Mouse (Mus musculus): Measurements from ENCODE around the gene Cnn1.

Cnn1 gene

DNA sequence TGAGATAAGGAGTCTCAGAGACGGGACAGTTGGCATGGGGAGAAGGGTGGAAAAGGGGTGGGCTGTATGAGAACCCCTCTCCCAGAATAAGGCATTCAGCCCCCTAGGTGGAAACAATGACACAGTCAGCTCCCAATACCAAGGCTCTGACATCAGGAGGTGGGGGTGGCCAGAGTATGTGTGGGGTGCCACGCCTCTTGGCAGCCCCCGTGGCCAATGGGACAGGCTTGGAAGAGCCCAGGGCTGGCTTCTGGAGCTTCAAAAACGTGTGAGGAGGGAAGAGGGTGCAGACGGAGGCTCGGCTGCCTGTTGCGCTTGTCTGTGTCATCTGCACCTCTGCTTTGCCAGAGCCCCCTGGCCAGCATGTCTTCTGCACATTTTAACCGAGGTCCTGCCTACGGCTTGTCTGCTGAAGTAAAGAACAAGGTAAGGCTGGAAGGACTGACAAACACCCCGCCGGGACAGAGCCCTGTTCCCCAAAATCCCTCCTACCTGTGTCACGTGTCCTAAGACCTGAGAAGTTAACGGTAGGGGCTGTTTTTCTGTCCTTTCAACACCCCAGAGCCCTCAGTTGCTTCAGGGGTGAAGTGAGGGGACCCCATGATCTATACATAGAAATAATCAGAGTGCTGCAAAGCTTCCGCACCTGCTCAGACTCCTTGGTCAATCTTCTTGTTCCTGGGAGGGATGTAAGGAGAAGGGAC is at the start of gene Cnn1:
TSS of gene Cnn1 (plus strand) at position 224 of the 704 bp plus-strand sequence.
- no peak for DNase-seq (ENCODE audit: extremely low spot score, low read depth, low spot score)

DNA sequence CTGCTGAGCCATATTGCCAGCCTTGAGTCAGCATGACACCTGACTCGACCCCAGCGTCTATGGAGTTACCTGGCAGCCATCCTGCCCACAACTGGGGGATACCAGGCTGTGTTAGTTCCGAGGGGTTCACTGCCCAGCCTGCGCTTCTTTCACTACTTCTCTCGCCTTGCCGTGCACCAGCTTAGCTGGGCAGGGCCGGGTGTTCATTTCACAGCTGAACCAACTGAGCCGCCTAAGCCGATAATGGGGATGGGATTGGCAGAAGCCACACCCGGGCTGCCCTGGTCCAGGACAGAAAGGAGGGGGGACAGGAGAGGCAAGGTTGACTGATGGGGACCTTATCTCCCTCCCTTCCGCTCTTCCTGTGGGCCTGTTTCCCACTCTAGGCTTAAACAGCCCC is 49.7 kb upstream of the Cnn1 start:
- DNase-seq (ENCODE audit: extremely low spot score, low read depth, low spot score), result no peak

DNA sequence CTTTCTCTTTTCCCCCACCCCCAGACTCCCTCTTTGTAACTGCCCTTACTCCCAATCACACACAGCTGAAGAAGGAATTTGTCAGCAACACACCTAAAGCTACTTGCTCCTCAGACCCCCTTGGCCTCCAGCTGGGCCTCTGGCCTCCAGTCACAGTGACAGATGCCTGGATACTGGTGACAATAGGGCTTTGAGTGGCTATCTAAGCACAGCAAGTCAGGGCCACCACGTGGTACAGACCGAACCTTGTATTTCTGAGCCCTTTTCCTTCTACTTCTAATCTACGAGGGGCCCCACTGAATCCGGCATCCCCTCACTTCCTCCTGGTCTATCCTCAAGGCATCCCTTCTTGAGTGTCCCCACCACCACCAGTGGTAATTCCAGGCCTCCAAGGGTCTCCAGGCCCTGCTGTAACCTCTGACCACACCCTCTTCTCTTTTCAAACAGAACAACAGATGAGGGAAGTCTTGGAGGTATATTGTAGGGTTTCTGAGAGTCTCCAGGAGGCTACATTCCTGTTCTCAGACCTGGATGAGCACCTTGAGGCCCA is 49.2 kb upstream of the Cnn1 start:
- DNase-seq (ENCODE audit: extremely low spot score, low read depth, low spot score), result no peak

DNA sequence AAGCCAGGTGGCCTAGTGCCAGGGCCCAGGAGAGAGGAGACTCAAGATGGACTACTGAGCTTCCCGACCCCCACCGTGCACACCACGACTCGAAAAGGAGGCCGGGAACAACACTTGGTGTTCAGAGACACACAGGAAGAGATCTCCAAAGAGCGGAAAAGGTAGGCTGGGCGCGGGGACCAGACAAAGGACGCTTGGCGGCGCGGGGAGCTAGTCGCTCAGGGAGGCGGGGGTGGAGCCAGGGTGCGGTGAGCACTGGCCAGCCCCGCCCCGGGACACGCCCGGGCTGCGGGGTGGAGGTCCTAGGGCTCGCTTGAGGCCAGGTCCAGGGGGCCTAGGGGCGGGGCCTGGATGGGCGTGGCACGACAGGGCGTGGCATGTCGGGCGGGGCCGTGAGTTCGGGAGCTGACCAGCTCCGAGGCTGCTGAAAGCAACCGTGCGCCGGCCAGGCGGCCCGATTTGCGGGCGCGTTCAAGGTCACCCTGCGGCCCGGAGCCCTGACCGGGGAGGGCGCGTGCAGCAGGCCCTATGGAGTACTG is 48.6 kb upstream of the Cnn1 start:
- DNase-seq (ENCODE audit: extremely low spot score, low read depth, low spot score), result no peak

DNA sequence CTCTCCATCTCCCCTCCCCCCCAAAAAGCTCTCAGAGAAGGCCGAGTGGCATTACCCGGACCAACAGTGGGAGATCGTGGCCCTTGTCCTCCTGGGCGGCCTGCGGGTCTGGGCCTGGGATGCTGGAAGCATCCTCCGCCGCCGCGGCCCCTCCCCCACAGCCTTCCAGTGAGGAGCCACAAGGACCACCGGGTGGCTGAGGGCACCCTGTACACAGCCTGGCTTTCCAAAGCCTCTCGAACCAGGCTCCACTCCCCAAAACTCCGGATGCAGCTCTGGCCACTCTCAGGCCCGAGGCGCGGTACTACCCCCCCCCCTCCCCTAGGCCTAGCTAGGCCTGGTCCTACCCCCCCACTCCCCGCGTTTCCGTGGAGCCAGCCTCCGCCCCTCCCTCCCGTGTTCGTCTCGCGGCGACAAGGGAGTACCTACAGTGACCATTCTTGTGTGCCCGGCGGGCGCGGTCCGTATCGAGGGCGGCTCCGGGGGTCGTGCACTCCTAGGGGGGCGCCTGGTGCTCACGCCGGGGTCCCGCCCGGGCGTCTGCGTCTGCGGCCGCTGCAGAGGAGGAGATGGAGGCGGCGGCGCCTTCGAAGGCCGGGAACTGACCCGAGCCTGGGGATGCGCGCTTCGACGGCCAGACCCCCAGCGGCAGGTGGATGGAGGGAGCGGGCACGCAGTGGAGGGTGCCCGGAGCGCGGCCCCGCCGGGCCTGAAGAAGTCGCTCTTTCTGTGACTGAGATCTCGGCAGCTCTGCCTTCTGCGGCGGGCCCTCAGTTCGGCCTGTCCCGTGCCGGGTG is 47.7 kb upstream of the Cnn1 start:
- DNase-seq (ENCODE audit: extremely low spot score, low read depth, low spot score), result no peak

DNA sequence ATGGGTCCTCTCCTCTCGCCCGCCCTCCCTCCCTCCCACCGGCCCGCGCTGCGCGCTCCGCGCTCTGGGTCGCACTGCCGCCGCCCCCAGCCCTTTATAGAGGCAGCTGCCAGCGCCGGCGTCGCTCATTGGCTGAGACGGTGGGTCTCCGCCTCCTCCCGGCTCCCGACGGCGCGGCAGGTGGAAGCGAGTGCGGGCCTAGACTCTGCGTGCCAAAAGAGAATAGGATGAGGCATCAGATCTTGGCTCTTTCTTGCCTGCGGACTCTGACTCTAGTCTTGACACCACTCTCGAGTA is 47.1 kb upstream of the Cnn1 start, which contains the start of gene Elavl3:
TSS of gene Elavl3 (minus strand) at position 66 of the 297 bp plus-strand sequence.
- no peak for DNase-seq (ENCODE audit: extremely low spot score, low read depth, low spot score)

DNA sequence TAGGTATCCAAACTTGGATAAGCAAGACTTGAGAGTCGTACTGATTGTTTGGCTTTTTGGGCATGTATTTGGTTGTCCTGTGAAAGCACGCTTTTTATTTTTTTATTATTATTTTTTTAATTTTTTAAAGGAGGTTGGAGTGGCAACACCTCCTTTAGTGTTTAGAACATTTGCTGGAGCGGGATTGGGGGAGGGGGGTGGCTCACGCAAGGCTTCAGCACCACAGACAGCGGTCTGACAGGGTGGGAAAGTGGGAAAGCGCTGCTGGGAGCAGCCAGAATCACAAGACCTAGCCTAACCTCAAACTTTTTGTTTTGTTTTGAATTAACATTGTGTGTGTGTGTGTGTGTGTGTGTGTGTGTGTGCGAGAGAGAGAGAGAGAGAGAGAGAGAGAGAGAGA is 45.4 kb upstream of the Cnn1 start:
- no peak for DNase-seq (ENCODE audit: extremely low spot score, low read depth, low spot score)

DNA sequence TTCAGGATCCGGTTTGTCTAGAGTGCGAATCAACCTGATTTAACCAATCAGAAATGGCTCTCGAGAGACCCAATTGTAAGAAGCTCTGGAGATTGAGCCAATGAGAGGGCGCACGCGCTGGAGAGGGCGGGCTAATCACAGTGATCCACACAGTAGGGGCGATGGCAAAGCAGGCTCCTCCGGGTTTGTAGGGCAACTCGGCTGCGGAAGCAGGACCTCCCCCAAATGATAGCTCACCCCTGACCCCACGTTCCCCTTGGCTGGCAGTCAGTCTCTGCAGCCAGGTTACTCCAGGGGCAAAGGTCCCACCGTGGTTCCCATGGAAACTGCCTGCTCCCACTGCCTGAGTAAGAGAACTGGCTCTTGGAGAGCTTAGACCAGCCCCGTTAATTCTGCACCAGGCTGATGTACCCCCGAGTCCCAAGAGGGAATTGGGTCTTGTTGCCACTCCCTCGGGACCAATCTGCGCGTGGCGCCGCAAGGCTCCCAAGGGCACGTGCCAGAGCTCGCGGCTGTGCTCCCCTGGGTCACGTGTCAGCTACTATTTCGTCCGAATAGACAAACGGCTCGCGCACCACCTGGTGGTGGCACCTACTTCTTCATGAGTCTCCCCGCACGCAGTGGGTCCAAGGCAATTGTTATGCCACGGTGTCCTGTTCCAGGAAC is 44.5 kb upstream of the Cnn1 start:
- no peak for DNase-seq (ENCODE audit: extremely low spot score, low read depth, low spot score)

DNA sequence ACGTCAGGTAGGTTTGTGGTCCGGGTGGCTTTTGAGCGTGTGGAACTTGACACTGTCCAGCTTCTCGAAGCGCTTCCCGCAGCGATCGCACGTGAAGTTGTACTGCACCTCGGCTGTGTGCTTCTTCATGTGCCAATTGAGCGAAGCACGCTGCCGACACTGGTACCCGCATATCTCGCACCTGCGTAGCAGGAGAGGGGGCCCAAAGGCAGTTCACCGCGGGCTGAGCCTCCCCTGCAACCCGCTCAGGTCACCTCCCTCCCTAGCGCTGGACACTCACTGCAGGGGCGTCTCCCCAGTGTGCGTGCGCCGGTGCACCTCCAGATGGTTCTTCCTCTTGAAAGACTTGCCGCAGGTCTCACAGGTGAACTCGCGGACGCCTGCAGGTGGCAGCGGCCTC is 43.3 kb upstream of the Cnn1 start:
- DNase-seq (ENCODE audit: extremely low spot score, low read depth, low spot score), result no peak

DNA sequence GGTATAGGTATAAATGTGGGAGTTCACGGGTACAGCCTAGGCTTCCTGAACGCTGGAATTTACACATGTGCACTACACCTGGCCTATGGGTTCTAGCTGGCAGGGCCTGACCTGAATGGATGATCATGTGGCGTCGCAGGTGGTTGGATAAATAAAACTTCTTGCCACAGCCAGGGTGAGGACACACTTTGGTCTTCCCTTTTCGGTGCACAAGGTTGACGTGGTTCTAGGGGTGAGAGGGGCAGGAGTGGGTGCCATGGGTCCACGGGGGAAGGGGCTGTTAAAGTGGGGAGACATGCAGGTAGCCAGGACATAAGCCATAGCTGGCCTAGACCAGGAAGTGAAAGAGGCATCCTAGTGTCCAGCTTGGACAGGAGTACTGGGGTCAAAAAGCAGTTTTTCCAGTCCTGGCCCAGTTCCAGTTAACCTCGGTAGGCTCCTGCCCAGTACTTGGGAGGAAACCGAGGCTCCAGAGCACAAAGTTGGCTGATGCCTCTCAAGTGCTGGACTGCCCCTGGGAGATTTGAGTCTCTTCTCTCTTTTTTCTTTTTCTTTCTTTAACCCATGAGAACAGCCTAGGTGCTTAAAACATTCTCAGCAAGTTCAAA is 42.6 kb upstream of the Cnn1 start:
- DNase-seq (ENCODE audit: extremely low spot score, low read depth, low spot score), result no peak

DNA sequence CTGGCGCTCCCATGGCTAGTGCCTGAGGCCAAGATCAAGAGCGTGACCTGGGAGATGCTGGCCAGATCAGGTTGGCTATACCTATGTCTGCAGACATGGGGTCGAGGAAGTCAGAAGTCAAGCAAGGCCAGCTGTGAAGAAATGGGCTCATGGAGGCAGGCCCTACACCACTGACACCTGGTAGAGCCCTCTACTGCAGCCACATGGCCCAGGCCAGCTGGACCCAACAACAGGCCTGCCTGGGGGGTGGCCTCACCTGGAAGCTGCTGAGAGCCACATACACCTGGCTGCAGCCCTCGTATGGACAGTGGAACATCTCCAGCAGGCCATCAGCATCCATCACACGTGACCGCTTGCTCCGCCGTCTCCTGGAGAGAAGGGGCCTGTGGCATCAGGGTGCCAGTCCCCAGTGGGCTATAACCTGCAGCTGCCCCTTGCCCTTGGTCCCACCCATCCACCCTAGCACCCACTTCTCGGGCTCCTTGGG is 41.9 kb upstream of the Cnn1 start:
- no peak for DNase-seq (ENCODE audit: extremely low spot score, low read depth, low spot score)

DNA sequence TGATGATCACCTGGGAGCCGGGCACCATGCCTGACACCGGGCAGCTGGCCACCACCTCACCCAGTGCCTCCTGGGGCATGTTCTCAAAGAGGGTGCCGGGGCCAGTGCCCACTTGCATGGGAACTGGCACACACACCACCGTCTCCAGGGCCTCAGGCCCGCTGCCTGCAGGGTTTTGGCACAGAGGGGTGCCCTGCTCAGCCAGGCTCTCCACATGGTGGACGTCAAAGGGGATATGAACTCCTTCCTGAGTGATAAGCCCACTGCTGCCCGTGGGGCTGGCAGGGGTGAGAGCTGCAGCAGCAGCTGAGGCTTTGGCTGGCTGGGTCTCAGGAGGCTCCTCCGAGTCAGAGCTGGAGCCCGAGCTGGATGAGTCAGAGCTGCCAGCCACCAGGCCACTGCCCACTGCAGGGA is 41.0 kb upstream of the Cnn1 start:
- no peak for DNase-seq (ENCODE audit: extremely low spot score, low read depth, low spot score)

DNA sequence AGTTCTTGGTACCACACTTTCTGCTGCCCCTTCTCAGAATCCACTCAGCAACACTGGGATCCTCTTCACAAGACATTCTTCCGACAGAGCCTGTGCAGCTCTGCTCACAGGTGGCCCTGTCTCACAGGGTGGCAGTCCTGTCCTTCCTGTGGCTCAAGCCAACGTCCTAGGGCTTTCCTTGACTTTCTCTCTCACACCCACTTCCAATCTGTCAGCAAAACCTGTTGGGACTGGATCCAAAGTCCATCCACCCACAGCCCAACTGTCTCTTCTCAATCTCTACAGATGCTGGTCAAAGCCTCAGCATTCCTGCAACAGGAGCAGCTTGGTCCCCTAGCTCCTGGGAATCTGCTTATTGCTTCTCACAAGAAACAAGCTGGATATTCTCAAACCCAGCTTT is 37.7 kb upstream of the Cnn1 start:
- DNase-seq (ENCODE audit: extremely low spot score, low read depth, low spot score), result no peak

DNA sequence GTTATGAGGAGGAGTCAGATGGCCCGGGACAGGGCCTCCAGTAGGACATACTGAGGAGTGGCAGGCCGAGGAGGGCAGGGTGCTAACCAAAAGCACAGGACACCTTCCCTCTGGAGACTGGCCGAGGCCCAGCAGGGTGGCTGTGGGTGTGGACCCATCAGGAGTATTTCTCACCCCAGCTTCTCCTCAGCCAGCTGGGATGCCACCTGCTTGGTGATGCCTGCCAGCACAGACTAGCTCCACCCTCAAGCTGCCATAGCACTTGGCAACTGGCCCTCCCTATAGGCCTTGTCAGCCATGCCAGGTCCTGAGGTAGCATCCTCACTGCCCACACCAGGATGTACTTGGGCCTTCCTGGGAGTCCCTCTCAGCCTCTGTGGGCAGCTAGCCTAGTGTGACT is 34.7 kb upstream of the Cnn1 start:
- no peak for DNase-seq (ENCODE audit: extremely low spot score, low read depth, low spot score)

DNA sequence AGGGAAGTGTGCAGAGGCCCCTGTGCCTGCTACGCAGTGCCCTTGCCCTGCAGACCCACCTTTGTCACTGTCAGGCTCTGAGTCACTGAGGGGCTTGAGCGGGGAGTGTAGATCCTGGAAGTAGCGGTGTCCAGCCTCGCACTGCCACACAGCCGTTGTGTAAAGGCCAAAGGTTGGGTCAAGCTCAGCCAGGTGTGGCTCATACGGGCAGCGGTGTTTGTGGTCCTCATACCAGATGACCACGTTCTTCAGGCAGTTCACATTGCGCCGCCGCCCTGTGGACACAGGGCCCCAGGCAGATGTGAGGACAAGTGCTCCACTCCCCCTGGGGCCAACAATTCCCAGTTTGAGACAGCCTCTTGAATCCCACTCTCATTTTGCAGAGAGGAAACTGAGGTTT is 33.4 kb upstream of the Cnn1 start:
- DNase-seq (ENCODE audit: extremely low spot score, low read depth, low spot score), result no peak

DNA sequence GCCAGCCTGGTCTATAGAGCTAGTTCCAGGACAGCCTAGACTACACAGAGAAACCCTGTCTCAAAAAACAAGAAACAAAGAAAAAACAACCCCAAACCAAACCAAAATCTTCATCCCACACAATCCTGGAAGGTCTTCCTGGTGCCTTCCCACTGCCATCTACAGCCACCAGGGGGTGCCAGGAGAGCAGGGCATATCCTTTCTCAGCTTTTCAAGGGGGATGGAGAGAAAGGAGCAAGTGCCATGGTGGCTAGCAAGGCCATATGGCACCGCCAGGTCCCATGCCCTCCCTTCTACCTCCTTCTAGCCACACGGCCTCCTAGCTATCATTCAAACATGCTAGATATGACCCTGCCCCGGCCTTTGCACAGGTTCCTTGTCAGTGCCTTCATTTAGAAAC is 32.6 kb upstream of the Cnn1 start:
- no peak for DNase-seq (ENCODE audit: extremely low spot score, low read depth, low spot score)

DNA sequence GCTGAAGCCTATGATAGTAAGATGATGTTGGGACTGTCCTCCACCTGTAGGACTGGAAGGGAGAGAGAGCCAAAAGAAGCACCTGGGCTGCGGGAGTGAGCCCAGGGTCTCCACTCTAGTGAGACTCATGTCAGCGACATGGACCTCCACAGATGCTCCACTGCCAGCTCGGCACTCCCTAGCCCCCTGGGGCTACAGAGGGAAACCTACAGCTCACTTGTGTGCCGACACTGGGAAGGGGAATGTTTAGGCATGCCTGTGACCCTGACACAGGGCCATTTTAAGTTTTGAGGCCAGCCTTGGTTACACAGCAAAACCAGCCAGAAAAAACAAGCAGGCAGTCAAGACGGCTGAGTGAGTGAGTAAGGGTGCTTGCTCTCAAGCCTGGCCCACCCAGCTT is 31.8 kb upstream of the Cnn1 start:
- DNase-seq (ENCODE audit: extremely low spot score, low read depth, low spot score), result no peak

DNA sequence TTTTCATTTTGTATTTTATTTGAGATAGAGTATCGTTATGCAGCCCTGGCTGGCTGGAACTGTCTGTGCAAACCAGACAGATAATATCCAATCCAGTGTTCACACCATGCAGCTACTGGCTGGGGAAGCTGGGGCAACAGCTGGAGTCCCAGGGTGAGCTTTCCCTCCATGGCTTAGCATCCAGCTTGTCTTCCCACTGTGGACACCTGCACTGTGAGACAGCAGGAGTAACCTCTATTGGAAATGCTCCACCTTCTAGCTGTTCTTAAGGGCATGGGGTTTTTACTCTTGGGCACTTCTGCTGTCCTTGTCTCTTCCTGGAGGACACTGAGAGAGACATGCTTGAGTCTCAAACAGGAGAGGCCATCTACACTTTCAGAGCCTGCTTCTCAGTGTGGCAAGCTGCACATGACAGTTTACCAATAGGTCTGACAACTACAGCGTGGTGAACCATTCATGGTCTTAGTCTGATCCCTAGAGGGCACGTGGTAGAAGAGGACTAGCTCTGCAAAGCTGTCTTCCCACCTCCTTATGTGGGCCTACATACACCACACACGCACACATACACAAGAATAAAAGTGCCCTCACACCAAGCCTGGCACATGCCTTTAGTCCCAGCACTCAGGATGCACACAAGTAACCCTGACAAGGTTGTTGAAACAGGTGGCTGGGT is 29.0 kb upstream of the Cnn1 start:
- no peak for DNase-seq (ENCODE audit: extremely low spot score, low read depth, low spot score)

DNA sequence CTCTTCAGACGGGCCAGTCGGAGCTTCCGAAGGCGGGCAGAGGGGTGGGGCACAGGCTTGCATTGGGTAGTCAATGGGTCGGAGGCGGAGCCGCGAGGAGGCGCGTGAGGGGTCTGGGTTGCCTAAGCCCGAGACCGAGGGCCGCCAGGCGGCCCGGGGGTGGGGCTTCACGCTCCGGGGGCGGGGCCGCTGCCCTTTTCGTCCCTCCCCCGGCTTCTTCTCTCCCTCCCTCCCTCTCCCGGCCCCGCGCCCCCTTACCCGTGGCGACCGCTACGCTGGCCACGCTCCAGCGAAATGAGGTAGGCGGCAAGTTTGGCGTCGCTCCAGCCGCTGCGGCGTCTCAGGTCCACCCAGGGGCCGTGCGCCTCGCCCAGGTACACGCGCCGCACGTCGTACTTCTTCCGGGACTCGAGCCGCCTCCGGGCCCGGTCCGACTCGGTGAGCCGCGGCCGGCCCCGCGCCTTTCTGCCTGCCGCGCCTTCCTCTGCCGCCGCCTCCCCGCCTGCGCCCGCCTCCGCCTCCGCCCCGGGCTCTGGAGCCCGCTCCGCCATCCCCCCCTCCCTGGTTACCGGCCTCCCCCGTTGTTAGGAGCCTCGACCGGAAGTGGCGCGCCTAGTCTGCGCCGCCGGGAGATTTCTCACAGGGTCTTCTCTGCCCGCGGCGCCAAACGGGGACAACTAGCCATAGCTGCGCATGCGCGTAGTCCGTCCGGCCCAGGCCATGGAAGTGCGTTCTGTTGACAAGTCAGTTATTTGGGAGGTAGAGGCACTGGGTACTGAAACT is 28.0 kb upstream of the Cnn1 start, which contains the start of the genes Gm49318 and Zfp653:
TSS of gene Gm49318 (minus strand) at position 469 of the 783 bp plus-strand sequence.
TSS of gene Zfp653 (minus strand) at position 586 of the 783 bp plus-strand sequence.
- peak; percentile 84 for DNase-seq (ENCODE audit: extremely low spot score, low read depth, low spot score)

DNA sequence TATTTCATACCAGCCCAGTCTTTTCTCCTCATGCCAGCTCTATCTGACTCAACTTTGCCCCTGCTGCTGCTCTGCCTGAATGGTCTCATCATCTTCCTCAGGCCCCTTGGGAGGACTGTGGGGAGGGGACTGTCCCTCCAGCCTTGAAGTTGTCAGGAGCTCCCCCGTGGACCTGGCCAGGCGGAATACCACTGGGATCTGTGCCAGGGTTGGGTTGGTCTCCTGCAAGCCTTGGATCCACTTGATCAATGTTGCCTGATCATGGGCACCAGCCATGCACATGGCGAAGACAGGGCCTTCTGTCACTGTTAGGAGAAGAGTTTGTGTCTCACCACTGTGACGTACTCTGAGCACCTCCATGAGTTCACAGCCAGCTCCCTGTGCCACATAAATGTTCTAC is 26.7 kb upstream of the Cnn1 start:
- no peak for DNase-seq (ENCODE audit: extremely low spot score, low read depth, low spot score)
